Mouse (Mus musculus) T-helper 17 cell (primary cell): ENCODE data around the gene Adamtsl2.

Experiments
- in situ Hi-C, 2 experiments: fragments of 300-600 bp; cut with MboI, MseI; formaldehyde crosslinking; loops; 1 replicate in 1 of 2; 2 replicates in 1 of 2; pipeline ENCODE4 v1.15.1; 2025; ENCODE audit warnings: high pct_unique_total_duplicates in 2 of 2

Gene Adamtsl2

DNA sequence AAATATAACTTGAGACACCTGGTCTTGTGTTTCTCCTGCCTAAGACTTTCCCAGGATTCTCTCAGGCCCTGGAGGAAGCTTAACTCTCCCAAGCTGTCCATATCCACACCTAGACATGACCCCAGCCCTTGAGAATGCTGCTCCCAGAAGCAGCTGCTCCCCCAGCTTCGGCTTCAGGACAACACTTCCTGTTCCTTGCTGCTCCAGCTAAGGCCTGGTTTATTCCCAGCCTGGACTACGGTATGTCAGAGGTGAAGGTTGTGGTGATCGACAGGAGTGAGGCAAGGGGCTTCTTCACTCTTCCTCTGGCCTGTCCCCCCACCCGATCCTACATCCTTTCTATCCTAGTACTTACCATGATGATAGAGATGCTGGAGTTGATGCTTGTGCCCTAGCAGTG is 5.8 kb upstream of the Adamtsl2 start:
- in situ Hi-C loops, result loop anchor here in 1 of 2 experiments (10.0 kb wide), 1 partner anchor 899 kb away; no protein-coding TSS in a partner anchor

DNA sequence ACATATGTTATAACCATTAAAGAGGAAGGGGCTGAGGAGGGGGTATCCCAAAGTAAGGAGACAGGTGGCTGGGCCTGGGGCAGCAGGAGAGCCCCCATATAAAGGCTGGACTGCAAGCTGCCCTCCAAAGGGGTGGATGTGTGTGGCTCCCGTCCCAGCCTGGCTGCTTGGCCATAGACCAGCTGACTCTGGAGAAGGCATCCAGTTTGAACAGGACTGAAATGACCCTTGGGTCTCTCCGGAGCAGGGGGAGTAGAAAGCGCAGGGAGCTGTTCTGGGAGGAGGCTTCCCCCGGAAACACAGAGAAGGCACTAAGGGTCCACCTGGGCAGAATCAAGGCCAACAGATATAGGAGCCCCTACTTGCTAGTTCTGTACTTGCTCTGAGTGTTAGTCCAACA is 4.4 kb upstream of the Adamtsl2 start:
- in situ Hi-C loops, result loop anchor here (5.0 to 10.0 kb wide), 2 partner anchors 162 to 900 kb away; no protein-coding TSS in a partner anchor

DNA sequence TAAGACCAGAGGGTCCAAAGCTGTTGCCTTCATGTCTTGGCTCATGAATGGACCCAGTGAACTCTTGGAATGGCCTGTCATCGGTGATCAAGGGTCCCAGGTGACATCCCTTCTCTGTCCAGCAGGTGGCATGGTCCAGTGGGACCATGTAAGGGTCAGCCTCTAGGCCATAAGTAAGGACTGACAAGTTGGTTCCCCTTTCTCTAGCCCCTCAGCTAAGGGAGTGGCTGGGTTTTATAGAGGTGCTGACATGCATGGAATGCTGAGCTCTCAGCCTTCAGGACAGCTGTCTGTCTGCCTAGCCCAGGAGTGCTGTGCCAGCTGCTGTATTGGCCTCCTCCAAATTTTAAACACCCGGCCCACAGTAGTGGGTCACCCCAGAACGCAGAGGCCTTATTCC is 3.7 kb upstream of the Adamtsl2 start:
- in situ Hi-C loops, result loop anchor here (5.0 to 10.0 kb wide), 2 partner anchors 162 to 901 kb away; no protein-coding TSS in a partner anchor

DNA sequence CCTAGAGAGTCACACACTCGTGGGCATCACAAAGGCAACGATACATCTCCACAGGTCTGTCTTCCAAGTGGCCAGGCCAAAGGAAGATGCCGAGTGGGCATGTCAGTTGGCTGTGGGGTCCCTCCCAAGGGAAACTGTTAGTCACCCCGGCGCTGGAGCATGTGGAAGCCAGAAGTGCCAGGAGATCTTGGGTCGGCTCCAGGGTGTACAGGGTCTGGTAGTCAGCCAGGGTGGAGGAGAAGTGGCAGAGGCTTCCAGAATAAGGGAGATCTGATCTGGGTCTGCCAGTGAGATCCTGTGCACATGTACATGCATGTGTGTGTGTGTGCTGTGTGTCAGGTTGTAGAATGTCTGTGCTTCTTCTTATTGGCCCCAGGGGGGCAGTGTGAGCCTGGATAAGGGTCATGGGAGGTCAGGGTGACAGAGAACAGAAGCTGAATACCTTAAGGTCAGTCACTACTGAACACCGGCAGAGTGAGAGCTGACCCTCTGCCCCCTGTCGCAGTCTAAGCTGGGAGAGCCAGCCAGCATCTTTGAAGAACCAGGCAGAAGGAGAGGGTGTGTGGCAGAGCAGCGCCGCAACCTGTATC is 1.4 kb upstream of the Adamtsl2 start:
- in situ Hi-C loops, result loop anchor here (5.0 to 10.0 kb wide), 2 partner anchors 160 to 903 kb away; no protein-coding TSS in a partner anchor

DNA sequence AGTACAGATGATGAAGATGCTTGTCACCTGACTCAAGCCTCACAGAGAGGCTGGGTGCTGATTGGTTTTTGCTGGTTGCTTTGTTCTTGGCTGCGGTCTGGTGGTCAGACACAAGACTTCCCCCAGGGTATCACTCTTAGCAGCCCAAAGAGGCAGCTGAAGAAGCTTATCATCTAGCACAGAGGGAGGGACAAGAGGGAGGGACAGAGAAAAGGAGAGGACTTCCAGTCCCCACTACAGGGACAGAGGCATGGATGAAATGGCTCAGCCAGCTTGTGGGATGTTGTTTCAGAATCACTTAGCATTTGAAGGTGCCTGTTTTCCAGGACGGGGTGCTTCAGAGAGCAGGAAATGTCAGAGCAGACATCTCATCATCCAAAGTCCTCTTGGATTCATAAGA is 867 bp upstream of the Adamtsl2 start:
- in situ Hi-C loops, result loop anchor here (5.0 to 10.0 kb wide), 2 partner anchors 159 to 904 kb away; no protein-coding TSS in a partner anchor

DNA sequence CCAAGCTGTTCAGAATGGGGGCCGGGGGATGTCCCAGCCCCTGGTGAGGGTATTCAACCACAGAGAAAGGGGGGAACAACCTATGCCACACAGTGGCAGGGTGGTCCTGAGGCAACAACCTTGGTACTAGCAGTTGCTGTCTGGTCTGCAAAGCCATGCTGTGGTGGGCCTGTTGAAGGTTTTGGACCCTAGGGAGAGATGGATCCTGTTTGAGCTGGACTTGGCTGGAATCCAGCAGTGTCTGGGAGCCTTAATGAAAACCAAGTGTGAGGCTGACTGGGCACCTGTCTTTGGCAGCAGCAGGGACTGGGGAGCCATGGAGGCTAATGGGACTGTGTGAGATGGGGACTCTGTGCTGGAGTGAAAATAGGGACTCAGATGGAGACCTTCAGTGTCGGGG is 470 bp downstream of the Adamtsl2 start:
- in situ Hi-C loops, result loop anchor here (5.0 to 10.0 kb wide), 2 partner anchors 158 to 905 kb away; no protein-coding TSS in a partner anchor

DNA sequence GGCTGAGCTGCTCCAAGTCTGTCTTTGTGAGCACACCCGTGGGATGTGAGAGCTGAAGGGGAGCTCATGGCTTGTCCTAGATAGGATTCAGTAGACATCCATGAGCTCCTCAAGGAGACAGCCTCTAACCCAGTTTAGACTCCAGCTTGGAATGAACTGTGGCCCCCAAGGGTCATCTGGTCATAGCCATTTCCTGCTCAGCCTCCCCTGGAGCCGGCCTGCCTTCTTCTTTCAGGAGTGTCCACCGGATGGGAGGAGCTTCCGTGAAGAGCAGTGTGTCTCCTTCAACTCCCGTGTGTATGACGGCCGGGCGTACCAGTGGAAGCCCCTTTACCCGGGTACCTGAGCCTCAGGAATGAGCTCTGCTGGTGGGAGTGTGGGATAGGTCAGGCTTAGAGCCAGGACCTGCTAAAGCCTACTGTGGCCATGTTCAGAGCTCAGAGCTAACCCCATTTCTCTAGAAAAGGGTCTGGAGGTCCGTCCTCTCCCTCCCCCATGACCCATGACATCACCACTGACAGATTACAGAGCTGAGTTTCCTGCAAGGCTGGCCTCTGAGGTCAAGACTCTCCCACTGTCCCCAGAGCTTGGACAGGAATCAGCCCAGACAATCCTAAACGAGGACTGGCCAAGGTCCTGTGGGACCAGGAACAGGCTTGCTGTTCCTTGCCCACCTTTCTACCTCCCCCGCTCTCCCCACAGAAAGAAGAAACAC is 4.7 kb downstream of the Adamtsl2 start:
- in situ Hi-C loops, result no loop called here

DNA sequence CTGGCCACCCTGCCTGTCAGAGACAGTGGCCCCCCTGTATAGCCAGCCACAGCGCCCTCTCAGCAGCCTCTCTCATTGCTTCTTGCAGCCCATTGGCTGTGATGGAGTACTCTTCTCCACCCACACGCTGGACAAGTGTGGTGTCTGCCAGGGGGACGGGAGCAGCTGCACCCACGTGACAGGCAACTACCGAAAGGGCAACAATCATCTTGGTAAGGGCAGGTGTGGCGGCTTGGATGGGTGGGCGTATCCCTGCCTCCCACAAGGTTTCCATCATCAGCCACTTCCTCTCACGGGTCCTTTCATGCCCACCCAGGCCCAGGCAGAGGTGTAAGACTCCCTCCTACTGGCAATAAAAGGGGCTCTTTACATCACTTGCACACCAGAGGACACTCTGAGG is 5.8 kb downstream of the Adamtsl2 start:
- in situ Hi-C loops, result no loop called here

DNA sequence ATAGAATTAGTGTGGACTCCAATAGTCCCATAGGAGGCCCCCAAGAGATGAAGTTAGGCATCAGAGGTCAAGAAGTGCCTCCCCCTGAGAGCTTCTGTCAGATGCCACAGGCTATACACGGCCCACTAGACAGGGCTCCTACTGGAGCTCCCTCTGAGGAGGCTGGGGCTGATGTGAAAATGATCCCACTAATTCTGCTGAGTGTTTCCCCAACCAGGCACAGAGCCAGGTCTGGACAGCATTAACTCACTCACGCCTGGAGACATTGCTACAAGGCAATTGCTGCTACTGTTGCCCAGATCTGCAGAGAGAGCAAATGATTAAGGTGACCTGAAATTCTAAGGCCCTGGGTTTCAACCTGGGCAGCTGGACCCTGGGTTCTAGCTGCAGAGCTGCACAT is 6.6 kb downstream of the Adamtsl2 start:
- in situ Hi-C loops, result no loop called here

DNA sequence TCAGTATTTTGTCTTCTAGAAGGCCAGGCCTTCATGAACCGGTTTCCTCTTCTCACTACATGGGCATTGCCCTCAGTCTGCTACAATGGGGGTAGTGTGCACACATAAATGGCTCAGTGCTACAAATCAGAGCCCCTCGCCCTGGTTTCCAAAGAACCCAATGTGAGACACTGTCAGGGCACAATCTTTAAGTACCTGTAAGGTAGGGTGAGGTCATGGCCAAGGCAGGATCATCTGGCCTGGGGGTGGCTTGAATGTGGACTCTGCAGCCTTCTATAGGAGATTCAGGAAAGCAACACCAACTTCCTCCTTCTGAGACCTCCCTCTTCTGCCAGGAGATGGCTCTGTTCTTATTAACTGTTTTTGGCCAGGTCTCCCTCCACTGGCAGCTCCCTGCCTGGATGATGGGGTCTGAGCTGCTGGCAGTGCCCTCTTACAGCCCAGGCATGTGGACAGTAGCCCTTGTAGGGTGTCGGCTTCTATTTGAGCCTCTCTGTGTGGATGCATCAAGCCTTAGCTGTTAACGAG is 7.4 kb downstream of the Adamtsl2 start:
- in situ Hi-C loops, result no loop called here

DNA sequence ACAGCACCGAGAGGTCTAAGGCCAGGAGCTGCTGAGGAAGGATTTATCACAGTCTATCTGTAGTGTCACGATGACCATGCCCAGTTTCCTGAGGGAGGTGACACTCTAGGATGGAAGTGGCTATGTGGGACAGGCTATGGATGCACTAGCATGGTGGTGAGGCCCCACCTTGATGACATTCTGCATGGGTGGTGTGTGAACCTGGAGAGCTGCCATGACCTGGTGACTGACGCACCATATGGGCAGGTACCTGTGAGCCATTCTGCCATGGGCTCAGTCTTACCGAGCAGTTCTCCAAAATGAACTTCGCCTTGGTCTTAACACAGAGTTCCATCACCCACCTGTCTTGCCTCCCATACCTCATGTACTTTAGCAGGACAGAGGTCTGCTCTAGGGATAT is 8.4 kb downstream of the Adamtsl2 start:
- in situ Hi-C loops, result no loop called here

DNA sequence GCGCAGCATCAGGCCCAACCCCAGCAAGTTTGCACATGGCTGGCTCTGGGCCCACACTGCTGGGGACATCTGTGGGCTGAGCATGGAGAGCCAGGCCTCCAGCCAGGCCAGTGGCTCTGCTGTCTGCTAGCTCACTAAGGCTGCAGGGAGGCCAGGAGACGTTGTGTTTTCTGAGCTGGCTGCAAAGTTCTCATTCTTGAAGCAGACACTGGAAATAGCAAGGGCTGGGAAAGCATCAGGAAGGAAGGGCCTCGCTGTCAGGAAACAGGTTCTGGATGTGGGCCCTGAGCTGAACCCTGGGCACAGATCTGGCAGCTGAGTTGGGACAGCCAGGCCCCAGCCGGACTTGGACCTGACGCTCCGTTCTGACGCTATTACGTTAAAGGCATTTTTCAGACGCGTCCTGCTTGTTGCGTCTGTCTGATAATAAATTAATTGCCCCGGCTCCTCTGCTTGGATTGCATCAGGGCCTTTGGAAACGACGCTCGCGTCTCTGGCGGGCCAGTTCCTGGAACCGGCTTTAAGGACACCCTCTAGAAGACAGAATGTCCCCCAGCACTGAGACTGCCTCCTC is 9.0 kb downstream of the Adamtsl2 start:
- in situ Hi-C loops, result no loop called here

DNA sequence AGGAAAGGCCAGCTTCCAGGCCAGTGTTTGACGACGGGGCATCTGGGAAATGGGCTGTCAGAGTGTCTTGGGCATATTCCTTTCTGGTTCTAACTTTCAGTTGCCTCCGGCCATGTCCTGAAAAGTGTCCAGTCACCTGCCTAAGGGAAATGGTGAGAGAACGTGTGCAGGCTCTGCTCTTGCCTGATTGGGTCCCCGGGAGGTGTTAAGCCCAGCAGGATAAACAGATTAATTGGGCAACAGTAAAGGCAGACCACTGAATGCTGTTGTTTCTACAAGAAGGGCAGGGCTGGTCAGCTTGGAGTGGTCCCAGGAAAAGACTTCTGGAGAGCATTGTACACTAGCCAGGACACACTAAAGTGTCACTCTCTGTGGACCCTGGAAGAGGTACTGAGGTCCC is 9.5 kb downstream of the Adamtsl2 start:
- in situ Hi-C loops, result no loop called here

DNA sequence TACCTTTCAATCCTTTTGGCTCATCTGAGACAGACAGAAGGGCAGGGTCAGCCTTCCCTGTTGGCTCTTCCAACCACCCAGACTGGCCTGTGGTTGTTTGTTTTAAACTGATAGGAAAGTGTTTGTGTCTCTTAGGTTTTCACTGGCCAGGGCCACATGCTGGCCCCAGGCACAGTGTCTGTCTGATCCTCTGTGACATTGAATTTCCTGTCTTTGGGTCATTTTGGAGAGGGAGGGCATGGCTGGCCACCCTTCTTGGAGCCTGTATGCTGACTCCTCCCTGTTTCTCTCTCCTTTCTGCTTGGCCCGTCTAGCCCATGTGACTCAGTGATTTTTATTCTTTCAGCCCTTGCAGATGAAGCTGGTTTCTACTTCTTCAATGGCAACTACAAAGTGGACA is 10.1 kb downstream of the Adamtsl2 start:
- in situ Hi-C loops, result no loop called here

DNA sequence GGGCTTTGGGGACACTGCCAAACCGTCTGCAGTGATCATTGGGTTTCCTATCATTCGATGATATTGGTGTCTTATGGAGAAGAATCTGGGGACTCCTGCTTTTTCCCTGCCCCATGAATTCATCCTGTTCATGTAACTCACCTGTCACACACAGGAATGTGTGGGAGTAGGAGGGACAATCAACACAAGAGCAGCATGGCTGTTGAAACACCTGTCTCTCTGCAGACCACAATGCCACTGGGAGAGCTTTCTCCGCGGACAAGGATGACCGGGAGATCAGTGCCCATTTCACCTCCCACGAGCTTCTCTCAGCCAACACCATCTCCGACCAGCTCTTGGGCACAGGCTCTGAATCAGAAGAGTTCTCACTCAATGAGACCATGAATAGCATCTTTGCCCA is 16.0 kb downstream of the Adamtsl2 start:
- in situ Hi-C loops, result no loop called here

DNA sequence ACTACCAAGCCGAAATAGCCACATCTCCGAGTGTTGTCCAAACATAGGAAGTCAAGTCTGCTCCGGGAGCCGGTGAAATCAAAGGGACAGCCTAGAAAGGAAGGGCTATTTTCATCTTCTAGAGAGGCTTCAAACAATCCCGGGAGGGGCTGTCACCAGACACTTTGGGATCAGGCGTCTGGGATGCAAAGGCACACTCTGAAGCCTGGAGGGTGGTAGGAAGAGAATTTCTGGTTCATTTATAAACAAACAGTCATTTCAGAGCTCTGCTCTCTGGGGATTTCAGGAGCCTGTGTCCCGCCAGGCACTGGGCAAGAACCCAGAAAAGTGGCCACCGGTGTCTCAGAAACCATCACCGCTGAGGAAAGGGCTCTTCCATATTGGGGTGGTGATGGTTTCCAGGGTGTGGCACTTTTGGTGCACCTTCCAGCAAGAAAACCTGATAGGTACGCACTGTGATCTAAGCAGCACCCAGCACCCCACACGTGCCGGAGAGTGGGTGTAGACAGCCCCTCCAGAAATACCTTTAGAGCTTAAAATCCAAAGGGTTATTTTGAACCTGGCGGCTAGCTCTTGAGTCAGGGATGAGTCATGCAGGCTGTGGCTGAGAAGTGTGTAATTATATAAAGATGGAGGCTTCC is 17.3 kb downstream of the Adamtsl2 start:
- in situ Hi-C loops, result no loop called here

DNA sequence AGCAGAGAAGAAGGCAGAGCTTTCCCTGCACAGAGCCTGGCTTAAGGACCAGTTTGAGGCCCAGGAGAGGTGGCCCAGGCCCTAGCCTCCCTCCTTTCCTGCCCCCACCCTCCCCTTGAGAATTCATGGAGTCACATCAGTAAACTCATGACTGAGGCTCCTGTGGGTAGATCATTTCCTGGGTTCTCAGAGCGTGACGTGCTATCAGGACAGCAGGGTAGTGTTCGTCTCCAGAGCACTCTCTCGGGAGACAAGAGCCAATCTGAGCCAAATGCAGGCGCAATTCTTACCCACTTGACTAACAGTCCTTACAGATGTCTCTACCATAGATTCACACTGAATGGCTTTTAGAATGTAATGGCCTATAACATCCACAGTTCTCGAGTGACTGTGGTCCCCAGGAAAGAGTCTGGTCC is 18.1 kb downstream of the Adamtsl2 start:
- in situ Hi-C loops, result no loop called here

DNA sequence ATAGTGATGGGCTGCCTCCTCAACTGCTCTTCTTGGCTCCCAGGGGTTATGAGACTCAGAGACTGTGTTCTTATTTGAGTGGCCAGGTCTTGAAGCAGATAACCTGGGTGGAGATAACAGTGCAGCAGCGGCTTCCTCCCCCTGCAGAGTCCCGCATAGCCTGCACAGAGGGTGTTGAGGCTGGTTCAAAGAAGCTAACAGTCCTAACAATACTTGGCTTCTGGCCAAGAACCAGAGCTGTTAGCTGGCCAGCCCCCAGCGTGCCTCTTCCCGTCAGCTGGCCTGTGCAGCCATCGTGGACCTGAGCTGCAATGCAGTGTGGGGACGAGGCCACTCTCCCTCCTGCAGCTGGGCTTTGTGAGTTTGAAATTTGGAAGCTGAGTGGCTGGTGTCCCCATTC is 18.6 kb downstream of the Adamtsl2 start:
- in situ Hi-C loops, result no loop called here

DNA sequence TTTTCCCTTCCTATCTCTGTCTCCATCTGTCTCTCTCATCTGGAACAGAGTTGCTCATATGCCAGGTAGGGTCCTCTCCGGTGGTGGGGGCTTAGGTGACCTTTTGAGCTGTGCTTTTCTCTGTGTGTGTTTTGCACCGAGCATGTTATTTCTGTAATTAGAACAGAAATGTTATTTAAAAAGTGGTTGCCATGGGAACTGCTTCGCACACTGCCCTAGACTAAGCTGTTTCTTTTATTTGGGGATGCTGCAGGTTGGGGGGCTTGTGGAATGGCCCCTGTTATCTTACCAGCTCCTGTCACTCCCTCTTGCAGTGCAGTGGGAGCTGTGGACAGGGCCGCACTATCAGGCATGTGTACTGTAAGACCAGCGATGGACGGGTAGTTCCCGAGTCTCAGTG is 24.4 kb downstream of the Adamtsl2 start:
- in situ Hi-C loops, result no loop called here

DNA sequence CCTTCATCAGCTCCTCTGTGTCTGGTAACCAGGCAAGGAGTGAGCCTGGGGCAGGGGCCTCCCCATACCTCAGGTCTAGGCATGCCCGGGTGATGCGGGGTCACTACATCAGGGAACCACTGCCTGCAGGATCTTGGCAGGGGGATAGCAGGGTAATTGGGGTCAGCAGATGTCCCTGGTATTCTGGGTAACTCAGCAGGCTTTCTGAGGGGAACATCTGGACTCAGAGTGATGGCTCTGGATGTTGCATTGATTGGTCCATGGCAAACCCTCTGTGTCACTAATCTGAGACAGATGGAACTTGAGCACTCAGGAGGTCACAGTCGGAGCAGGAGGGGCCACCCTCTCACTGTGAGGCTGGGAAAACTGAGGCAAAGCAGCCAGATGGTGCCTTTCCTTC is 27.6 kb downstream of the Adamtsl2 start:
- in situ Hi-C loops, result no loop called here

DNA sequence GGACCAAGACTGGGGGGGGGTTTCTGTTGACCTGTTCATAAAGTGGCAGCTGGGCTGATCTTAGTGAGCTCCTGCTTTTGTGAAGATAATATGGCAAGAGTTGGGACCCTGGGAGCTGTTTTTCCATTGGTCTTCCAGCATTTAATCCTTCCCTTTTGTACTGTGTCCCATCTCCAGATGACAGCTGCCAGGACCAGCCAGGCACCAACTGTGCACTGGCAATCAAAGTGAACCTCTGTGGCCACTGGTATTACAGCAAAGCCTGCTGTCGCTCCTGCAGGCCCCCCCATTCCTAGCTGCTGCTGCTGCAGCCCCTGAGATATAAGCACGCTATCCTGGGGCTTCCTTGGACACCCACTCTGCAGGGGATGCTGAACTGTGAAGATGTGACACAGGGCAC is 29.0 kb downstream of the Adamtsl2 start:
- in situ Hi-C loops, result no loop called here

DNA sequence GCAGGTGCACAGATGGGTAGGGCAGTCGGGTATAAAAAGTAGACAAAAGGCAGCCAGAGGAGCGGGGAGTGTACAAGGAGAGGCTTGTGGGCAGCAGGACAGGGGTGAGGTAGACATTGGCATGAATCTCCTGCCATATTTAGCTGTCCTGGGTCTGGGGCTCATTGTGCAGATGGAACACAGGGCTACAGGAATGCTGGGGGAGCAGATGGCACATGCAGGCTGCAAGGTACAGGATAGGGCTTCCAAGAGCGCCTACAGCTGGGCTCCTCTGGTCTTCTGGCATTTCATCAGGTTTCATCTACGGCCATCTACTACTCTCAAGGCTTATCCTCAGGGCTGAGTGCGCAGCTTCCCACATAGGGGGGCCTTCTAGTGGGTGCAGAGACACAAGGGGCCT is 29.9 kb downstream of the Adamtsl2 start:
- in situ Hi-C loops, result no loop called here
